Mouse (Mus musculus) embryo, embryonic 10.5 days (tissue): ENCODE data around the gene Psmb2.

Experiments used
- DNase-seq: peaks from one replicate; pipeline ENCODE4 v3.0.0-alpha.2; 2015; ENCODE audit warnings: low spot score

Psmb2 gene

DNA sequence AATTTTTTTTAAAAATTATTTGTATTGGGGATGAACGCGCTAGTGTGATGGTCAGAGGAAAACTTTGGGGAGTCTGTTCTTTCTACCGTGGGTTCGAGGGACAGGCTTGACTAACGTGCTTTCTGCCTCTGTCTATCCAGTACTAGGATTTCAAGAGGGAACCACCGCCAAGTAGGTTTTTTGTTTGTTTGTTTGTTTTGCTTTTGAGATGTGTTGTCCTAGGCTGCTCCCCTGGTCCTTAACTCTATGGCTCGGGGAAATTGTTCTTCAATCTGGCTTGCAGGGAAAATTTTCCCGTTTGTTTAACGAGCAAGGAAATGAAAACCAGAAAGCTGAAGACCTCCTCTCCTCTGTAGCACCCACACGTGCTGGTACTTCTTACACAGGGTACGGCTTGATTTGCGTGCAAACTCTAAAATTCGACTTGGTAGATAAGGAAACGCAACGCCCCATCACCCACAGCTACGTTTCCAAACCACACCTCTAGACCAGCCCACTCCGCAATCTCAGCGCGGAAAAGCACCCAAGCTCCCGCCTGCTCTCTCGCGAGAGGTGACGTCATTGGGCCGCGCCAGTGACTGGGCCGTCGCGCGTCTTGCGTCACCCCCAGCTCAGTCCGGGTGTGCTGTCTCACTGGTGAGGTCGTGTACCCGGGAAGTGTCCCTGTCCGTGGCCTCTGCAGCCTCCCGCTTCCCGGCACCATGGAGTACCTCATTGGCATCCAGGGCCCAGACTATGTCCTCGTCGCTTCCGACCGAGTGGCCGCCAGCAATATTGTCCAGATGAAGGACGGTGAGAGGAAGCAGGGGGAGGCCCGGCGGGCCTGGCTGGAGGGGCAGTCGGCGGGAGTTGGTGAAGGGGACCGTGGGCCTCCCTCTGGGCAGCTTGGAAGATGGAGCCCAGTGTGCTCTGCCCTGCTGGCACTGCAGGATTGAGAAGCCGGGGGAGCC lies at the start of gene Psmb2:
Gene Psmb2, plus strand, starts transcription at position 577 of the 950 bp plus-strand sequence.
- peak; percentile 97 for DNase-seq

DNA sequence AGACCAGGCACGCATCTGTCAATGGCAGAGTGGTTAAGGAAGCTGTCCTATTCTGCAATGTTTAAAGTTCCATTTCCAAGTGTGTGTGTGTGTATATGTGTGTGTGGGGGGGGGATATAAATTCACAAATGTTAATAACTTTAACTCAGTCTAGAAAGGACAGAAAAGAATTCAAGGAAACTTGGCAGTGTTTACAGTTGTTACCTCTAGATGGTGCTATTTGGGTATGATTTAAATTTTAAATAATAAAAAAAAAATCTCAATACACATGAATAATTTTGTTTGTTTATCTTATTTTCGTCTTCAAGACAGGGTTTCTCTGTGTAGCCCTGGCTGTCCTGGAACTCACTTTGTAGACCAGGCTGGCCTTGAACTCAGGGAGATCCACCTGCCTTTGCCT lies 45.5 kb upstream of the Psmb2 start:
- DNase-seq, result no peak

DNA sequence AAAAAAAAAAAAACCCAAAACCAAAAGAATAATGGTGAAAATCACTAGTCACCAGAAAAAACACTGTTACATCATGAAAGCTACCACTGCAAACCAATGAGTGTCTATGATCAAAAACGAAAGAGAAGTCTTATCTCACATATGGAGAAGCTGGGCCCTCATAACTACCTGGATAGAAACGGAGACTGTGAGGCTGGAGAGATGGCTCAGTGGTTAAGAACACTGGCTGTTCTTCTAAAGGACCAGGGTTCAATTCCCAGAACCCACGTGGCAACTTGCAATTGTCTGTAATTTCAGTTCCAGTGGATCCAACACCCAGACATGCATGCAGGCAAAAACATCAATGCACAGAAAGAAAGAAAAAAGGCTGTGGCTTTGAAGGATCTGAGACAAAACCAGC lies 44.8 kb upstream of the Psmb2 start:
- DNase-seq, result no peak

DNA sequence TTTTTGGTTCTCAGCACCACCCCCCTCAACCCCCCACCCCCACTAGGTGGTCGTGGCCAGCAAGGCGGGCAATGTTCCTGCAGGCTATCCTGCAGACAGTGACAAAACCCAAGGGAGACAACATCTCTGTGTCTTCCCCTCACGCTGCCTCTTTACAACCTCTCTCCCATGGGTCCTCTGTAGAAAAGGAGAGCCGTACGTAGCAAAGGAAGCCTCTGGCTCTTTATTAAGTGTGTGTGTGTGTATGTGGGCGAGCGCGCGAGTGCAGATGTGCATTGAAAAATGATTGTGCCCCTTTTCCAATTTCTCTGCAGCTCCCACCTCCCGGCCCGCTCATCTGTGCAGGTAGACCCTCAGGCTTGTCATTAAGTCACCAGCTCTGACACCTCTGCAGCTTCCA lies 41.1 kb upstream of the Psmb2 start:
- no peak for DNase-seq

DNA sequence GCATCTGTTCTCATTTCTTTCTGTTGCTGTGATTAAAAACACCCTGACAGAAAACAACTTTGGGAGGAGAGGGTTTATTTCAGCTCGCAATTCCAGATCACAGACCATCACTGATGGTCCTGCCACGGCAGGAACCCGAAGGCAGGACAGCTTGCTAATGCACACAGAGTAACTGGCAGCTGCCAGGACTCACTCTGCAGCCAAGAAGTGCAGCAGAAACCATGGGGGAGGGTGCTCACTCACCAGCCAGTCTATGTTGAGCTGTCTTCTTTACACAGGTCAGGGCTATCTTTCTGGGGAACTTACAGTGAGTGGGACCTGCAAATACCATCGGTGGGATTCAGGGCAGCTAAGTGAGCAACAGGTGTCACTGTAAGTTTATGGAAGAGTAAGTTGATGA lies 40.0 kb upstream of the Psmb2 start:
- DNase-seq, result no peak

- DNase-seq, result no peak
Measured at GRCm38 (mm10) chr4:126639339-126639738, 38.1 kb upstream of the Psmb2 start.

GRCm38 (mm10) chr4:126641901-126642300 lies 35.5 kb upstream of the Psmb2 start:
- DNase-seq, result no peak

DNA sequence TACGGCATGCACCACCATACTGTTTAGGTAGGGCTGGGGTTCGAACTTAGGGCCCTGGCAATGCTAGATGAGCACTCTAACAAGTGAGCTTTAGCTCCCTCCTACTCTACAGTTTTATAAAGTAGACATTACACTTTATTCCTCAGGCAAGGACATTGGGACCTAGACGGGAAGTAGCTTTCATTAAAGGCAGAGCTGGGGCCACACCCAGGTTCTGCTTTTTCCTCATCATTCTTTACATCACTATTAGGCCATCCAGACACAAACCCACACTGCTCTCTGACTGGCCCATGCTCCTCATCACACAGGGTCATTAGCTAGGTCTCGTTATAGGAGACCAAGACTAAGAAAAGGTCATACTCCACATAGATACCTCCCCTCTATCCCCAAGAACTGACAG lies 33.6 kb upstream of the Psmb2 start:
- no peak for DNase-seq

GRCm38 (mm10) chr4:126644333-126644963 lies 33.0 kb upstream of the Psmb2 start:
- DNase-seq, result no peak

- DNase-seq, result no peak
Measured at GRCm38 (mm10) chr4:126647996-126648910, 29.2 kb upstream of the Psmb2 start.

DNA sequence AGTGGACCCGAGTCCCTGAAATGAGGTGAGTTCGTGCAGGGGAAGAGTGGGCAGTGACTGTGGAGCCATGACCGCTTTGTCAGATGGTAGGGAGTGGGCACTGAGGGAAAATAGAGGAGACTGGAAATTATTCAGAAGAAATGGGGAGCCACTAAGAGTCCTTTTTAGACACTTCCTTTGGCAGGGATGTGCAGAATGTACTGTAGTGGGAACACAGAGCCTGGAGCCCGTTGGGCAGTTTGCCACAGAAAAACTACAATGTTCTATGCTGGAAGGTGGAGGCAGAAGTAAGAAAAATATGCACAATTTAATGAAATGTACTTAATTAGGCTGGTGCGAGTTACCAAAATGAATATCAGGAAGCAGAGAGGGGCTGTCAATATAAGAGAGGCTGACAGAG lies 24.3 kb upstream of the Psmb2 start:
- DNase-seq, result no peak

GRCm38 (mm10) chr4:126655356-126655755 lies 22.1 kb upstream of the Psmb2 start:
- DNase-seq, result peak; percentile 91

GRCm38 (mm10) chr4:126661249-126661648 lies 16.2 kb upstream of the Psmb2 start:
- DNase-seq, result no peak

DNA sequence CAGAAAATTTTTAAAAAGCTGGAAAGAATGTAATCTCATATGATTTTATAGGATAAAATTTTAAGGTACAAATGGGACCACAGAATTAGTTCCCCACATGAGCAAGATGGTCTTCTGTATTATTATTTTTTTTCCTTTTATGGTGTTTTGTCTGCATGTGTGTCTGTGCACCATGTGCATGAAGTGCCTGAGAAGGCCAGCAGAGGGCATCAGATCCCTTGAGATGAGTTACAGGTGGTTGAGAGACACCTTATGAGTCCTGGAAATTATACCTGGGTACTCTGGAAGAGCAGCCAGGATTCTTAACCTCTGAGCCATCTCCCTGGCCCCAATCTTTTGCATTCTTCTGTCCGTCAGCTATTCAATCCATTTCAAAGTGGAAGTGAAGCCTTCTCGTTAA lies 10.4 kb upstream of the Psmb2 start:
- no peak for DNase-seq

GRCm38 (mm10) chr4:126682298-126682697 lies 4.9 kb downstream of the Psmb2 start:
- DNase-seq, result no peak

- no peak for DNase-seq
Measured at GRCm38 (mm10) chr4:126683084-126683483, 5.7 kb downstream of the Psmb2 start.

DNA sequence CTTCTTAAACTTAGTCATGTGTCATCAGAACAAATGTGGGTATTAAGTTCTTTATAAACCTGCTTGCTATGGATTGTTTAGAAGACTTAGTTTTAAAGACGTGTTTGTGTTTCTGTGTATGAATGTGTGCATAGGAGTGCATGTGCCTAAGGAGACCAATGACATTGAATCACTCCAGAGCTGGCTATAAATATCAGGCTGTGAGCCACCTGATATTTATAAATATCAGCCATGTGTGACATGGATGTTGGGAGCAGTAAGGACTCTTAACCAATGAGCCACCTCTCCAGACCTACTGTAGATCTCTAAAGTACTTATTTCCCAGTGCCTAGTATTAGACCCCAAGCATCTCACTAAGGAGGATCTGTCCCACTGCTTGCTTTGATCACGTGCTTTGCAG lies 12.0 kb downstream of the Psmb2 start:
- DNase-seq, result no peak

DNA sequence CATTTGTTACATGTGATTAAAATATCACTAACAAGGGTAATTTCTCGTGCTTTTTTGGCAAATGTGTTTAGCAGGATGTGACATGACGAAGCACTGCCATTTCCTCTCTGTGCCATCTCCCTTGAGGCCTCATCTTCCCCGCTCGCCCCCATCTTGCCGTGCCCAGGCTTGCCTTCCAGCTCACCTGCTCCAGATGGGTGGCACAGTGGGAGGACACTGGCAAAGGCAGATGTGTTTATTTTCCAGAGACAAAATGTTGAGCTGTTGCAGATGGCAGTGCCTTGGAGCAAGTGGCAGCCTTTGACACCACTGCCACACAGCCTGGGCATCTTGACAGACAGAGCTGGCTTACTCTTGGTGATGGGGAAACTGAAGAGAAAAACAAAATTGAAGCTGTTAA lies 15.6 kb downstream of the Psmb2 start:
- no peak for DNase-seq

DNA sequence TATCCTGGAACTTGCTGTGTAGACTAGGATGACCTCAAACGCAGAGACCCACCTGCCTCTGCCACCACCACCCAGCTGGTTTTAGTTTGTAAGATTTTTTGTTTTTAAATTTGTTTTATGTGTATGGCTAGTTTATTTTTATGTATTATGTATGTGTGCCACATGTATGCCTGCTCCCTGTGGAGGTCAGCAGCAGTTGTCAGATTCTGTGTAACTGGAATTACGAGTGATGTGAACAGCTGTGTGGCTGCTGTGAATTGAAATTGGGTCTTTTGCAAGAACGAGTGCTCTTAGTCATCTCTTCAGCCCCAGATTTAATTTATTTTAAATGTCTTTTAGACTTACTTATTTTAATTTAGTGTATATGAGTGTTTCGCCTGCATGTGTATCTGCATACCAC lies 19.5 kb downstream of the Psmb2 start:
- no peak for DNase-seq

- DNase-seq, result peak; percentile 84
Measured at GRCm38 (mm10) chr4:126706630-126707438, 29.4 kb downstream of the Psmb2 start.

DNA sequence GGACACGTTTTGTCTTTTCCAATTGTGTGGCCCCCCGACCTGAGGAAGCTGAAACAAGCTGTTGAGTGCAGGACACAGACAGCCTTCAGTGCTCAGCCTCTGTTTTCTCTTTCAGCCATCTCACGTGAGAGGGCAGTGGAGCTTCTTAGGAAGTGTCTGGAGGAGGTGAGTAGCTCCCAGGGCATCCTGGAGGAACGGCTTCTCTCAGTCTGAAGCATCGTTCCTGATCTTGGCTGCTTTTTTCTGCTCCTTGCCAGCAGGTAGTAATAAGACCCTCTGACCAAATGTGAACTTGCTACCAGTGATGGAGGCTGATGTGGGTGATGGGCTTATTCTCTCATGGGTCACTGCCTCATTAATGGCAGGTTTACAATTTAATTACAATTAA lies 30.0 kb downstream of the Psmb2 start:
- DNase-seq, result no peak

DNA sequence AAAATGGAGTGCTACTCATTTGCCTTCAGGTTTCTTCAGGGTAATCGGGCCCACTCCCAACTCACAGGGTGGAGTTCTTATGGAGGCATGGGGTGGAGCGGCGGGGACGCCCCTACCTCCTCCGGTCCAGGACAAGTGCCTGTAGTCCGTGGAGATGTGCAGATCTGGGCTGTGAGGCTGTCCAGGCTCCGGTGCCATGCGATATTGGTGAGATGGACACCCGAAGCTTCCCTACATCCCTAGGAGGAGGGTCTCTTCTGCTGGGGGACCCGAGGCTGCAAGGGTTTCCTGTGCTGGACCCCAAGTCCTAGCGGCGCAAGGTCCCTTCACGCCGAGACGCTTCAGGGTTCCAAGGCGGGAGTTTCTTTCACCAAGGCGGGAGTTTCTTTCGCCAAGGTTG lies 54.7 kb downstream of the Psmb2 start:
- no peak for DNase-seq
